Mouse (Mus musculus): Measurements from ENCODE around the gene Eif4ebp2. TPM values are rescaled to one million over a fixed set of nuclear protein-coding genes. Genes with fewer than 3 reads are reported as not detected.

Eif4ebp2 gene
- total RNA-seq, 1 experiment from 2014 or later: 114 TPM

DNA sequence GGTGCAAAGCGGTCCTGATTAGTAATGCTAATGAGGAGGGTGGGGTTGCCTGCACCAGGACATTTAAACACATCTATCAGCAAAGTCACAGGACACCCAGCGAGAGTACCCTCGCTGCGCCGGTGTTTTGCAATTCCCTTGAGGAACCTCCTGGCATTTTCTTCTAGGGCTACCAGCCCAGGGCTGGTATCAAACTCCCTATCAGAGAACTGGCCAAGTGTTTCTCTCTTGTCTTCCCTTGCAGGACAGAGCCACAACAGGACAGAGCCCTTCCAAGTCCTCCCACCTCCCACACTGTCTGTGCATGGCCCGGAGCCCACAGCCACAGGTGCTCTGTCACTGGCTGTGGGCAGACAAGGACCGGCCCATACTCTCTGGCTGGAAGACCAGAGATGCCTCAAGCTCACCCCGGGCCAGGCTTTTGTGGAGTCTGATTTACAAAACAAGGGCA, 70.2 kb downstream of the Eif4ebp2 start:
- peak; percentile 62 for DNase-seq

DNA sequence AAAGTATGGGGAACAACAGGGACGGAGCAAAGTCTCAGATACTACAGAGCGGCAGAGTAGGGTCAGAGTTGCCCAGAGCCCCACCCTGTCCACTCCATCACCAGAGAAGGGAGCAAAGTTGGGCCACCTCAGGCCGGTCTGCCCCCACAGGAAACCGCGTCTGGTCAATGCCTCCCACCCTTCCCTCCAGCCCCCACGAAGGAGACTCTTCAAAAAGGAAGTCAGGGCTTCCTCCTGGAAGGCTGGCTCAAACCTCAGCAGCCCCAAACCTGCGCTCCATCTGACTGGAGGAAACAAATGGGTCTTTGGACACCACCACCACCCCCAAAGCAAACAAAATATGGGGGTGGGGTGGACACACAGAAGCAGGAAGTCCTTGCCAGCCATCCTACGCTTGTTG, 70.6 kb downstream of the Eif4ebp2 start:
- peak; percentile 44 for DNase-seq

DNA sequence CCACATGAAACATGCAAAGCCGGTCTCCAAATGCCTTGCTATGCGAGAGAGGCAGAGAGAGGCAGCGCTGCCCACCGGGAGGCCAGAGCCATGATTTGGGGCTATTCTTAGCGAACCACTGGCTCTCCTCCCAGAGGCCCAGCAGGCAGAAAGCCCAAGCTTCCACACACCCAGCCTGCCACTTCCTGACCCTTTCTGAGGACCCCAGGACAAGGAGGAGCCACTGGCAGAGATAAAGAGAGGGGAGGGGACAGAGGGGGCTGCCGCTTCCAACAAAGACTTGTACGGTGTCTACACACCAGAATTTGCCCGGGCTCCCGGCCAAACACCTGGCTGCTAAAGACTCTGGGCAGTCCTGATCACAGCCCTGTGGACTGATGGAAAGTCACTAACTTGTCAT, 72.3 kb downstream of the Eif4ebp2 start:
- DNase-seq: peak; percentile 68

DNA sequence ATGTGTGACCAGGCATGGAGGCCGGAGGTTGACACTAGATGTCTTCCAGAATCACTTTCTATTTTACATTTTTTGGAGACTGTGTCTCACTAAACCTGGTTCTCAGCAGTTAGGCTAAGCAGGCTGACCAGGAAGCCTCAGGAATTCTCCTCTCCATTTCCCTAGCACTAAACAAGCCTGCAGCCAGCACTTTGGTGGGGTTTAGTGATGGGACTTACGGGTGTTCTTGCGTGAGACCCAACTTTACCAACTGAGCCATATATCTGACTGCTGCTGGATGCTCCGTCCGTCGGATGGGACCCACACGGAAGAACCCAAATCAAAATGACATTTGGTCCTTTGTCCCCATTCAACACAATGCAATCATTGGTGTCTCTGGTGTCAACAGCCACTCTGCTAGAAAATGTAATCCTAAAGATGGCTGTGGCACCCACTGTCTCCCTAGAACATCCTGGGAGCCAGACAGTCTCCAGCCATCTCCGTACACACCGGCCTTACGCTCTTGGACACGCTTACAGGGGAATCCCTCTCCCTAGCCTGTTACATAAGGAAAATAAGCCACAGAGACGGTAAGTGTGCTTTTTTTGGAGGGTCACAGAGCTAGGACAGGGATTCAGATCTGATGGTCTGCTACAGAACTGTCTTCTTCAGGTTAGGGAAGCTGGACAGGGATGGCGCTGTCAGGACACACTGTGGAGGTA, 73.0 kb downstream of the Eif4ebp2 start:
- DNase-seq: no peak

DNA sequence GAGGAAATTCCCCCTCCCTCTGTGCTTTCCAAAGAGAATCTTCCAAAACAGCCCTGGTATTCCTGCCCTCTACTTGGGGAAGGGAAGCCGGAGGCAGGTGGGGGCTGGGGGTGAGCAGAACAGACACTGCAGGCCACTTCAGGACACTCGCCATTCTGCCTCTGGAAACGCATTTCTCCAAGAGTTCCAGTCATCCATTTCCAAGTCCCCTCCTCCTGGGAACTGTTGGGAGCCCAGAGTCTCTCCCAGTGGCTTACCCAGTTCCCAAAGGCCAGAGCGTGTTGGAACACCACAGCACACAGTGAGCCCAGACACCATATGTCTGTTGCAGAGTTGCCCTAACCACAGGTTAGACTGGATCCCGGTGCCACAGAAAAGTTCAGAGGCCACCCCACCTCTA, 73.8 kb downstream of the Eif4ebp2 start:
- peak; percentile 62 for DNase-seq

Other genes with a start within 250 kb of the Eif4ebp2 start
- gene Adamts14, start 179.2 kb downstream of the Eif4ebp2 start, total RNA-seq (2021): 3.0 and 3.1 TPM in 2 replicates
- gene Prf1, start 154.8 kb downstream of the Eif4ebp2 start, total RNA-seq (2021): 0.22 and 0.26 TPM in 2 replicates
- 41.8 and 44.5 TPM in 2 replicates for gene Pald1, start 69.1 kb downstream of the Eif4ebp2 start, total RNA-seq (2021)
- gene Nodal, start 34.7 kb downstream of the Eif4ebp2 start, total RNA-seq (2021): not detected in 2 replicates
- 11.7 and 15.5 TPM in 2 replicates for gene Lrrc20, start 23.1 kb upstream of the Eif4ebp2 start, total RNA-seq (2021)
- gene Npffr1, start 142.8 kb upstream of the Eif4ebp2 start, total RNA-seq (2021): 0.34 and 0.59 TPM in 2 replicates
- 169 and 183 TPM in 2 replicates for gene Ppa1, start 195.9 kb upstream of the Eif4ebp2 start, total RNA-seq (2021)
- 167 and 170 TPM in 2 replicates for gene Sar1a, start 227.6 kb upstream of the Eif4ebp2 start, total RNA-seq (2021)
- 87.8 and 94.3 TPM in 2 replicates for gene Tysnd1, start 242.9 kb upstream of the Eif4ebp2 start, total RNA-seq (2021)

All from adrenal gland, postnatal 14 days (tissue).